Mouse (Mus musculus) liver, embryonic 15.5 days (tissue): Measurements from ENCODE around the gene Zfp710. TPM values are rescaled to one million over a fixed set of nuclear protein-coding genes. Genes with fewer than 3 reads are reported as not detected.
A peak's percentile ranks its signal among the peaks of the same experiment; 100 is the strongest.

ENCODE experiments used
- ATAC-seq: fragments of 200-750 bp; cut with Nextera tagmentation; 2 replicates; pipeline ENCODE4 v1.8.0; 2017; ENCODE audit warnings: moderate number of reproducible peaks, mild to moderate bottlenecking, moderate library complexity; ENCODE audit not compliant: insufficient read depth
- H3K27ac ChIP-seq: fragments of 300-500 bp; sonication (generic); replicated peaks from 2 replicates; pipeline ENCODE4 v1.5.1; 2015; ENCODE audit warnings: mild to moderate bottlenecking, inconsistent platforms
- H3K27me3 ChIP-seq: fragments of 300-500 bp; sonication (generic); 2 replicates; pipeline ENCODE4 v1.6.1; 2015; ENCODE audit warnings: mild to moderate bottlenecking, inconsistent platforms
- H3K36me3 ChIP-seq: fragments of 300-500 bp; sonication (generic); replicated peaks from 2 replicates; pipeline ENCODE4 v1.6.1; 2015; ENCODE audit warnings: moderate library complexity, mild to moderate bottlenecking, inconsistent platforms
- H3K4me1 ChIP-seq: fragments of 300-500 bp; sonication (generic); replicated peaks from 2 replicates; pipeline ENCODE4 v1.6.1; 2015; ENCODE audit warnings: inconsistent platforms
- H3K4me2 ChIP-seq: fragments of 300-500 bp; sonication (generic); 2 replicates; pipeline ENCODE4 v1.6.1; 2015; ENCODE audit warnings: moderate library complexity, mild to moderate bottlenecking, inconsistent platforms
- H3K4me3 ChIP-seq: fragments of 300-500 bp; sonication (generic); replicated peaks from 2 replicates; pipeline ENCODE4 v1.5.1; 2015; ENCODE audit warnings: mild to moderate bottlenecking, inconsistent platforms
- H3K9ac ChIP-seq: fragments of 300-500 bp; sonication (generic); 2 replicates; pipeline ENCODE4 v1.6.1; 2015; ENCODE audit warnings: moderate library complexity, mild to moderate bottlenecking, inconsistent platforms
- H3K9me3 ChIP-seq: fragments of 300-500 bp; sonication (generic); replicated peaks from 2 replicates; pipeline ENCODE4 v1.6.1; 2016; ENCODE audit warnings: inconsistent platforms
- WGBS: fragments of 180-500 bp; shearing (Covaris S2); methylation state at CpG from one replicate; pipeline ENCODE4 v1.1.7; 2015; ENCODE audit warnings: mixed read lengths; ENCODE audit not compliant: insufficient replicate concordance; 5-methylcytosine and 5-hydroxymethylcytosine counted together
- polyA plus RNA-seq: library from polyadenylated mRNA; unstranded; fragments of >200 nt; fragmentation: Nextera tagmentation; extraction: Ambion mirVana; gene quantifications from 2 replicates; pipeline ENCODE4 v1.2.1, GENCODE M21; 2015

Zfp710 gene
- polyA plus RNA-seq, 1 experiment from 2014 or later: 5.6 TPM

GRCm38 (mm10) chr7:80071209-80071608 is 46.6 kb downstream of the Zfp710 start:
- Histone ChIP-seq H3K4me1 (peaks cover 50% of the 10 kb centered on the region), H3K9ac (no peak overlapping the region), H3K9me3 (no peaks in the 10 kb centered on the region), H3K4me3 (no peak overlapping the region), H3K27me3 (no peaks in the 10 kb centered on the region), H3K4me2 (no peak overlapping the region), H3K27ac (no peak overlapping the region), H3K36me3 (no peaks in the 10 kb centered on the region)
- ATAC-seq: no peak
- WGBS: 53% methylated on average over 9 of the region's 9 CpGs

- no peak overlapping the region for H3K4me2 ChIP-seq
- no peak for ATAC-seq
- 74% methylated on average over 6 of the region's 6 CpGs for WGBS
- H3K4me3 ChIP-seq: no peak overlapping the region
- H3K9ac ChIP-seq: no peak overlapping the region
- peaks cover 61% of the 10 kb centered on the region for H3K4me1 ChIP-seq
- no peak overlapping the region for H3K27ac ChIP-seq
- H3K9me3 ChIP-seq: no peaks in the 10 kb centered on the region
- H3K36me3 ChIP-seq: no peaks in the 10 kb centered on the region
- no peaks in the 10 kb centered on the region for H3K27me3 ChIP-seq
Observed at GRCm38 (mm10) chr7:80072297-80072696, 47.7 kb downstream of the Zfp710 start.

DNA sequence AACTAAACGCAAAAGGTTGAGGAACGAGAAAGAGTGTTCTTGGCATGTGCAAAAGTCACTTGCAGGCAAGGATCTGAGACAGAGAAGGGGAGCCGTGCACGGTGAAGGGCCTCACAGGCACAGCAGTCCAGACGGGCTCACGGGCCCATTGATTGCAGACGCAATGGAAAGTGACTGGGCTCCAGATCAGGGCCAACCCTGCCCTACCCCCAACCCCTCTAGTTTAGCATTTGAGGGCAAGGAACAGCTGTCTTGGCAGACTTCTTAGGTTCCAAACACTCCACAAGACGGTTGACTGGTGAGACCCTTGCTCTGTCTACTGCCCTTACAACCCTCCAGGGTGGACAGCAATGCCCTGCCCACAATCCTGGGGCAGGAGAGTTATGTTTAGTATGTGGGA is 48.9 kb downstream of the Zfp710 start:
- Histone ChIP-seq H3K27me3 (no peaks in the 10 kb centered on the region), H3K4me2 (no peak overlapping the region), H3K36me3 (no peaks in the 10 kb centered on the region), H3K27ac (peak overlapping the region; percentile 63; the same call in 1 of the 2 replicates), H3K4me3 (no peak overlapping the region), H3K9me3 (no peaks in the 10 kb centered on the region), H3K9ac (no peak overlapping the region), H3K4me1 (peaks cover 71% of the 10 kb centered on the region)
- ATAC-seq: no peak
- WGBS: 67% methylated on average over 8 of the region's 8 CpGs

DNA sequence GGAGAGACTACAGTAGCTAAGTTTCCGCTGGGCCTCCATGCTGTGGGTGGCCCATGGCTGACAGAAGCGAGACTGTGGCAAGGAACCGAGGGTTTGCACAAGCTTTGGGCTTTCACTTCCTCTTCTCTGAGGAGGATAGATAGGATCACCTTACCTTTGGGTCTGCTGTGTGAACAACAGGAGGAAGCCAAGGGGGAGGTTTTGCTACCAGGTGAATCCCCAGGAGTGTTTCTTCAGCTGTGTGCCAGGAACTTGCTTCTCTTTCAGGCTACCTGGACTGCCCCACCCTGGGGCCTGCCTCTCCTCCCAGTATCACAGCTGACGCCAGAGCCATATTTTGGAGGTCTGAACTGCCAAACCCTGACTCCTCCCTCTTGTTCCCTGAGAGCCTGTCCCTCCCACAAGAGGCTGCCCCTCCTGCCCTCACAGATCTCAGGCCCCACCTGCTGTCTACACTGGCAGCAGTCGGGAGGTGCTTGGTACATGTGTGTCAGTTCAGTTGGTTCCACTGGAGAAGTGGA is 50.4 kb downstream of the Zfp710 start:
- H3K4me2 ChIP-seq: peak overlapping the region; percentile 29
- no peaks in the 10 kb centered on the region for H3K36me3 ChIP-seq
- H3K27me3 ChIP-seq: no peaks in the 10 kb centered on the region
- ATAC-seq: peak; percentile 68
- H3K27ac ChIP-seq: peak overlapping the region; percentile 63
- H3K4me1 ChIP-seq: peaks cover 75% of the 10 kb centered on the region
- H3K9ac ChIP-seq: no peak overlapping the region
- WGBS: 11% methylated on average over 5 of the region's 5 CpGs
- H3K9me3 ChIP-seq: no peaks in the 10 kb centered on the region
- no peak overlapping the region for H3K4me3 ChIP-seq

DNA sequence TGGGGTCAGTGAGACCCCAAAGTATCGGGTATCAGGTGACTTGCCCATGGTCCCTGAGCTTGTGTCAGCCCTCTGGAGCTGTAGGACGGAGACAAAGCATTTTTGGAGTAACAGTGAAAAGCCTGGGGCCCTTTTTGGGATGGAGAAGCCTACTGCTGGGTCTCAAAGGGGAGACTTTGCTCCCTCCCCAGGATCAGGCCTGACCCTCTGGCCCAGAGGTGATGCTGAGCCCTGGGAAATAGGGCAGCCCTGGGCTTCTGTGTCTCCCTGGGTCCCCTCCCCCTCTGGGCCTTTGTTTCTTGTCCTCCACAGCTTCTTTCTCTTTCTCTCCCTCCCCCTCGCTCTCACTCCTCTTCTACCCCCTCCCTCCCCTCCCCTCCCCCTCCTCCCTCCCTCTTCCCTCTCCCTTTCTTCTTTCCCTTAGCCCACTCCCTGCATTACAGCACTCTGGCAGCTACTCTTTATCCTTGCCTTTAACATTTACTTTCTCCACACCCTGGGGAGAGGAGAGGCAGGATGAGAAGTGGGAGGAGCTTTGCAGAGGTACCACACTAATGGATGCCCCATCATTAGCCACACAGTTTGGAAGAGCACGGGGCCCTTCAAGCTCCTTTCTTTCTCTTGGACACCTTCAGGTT is 51.5 kb downstream of the Zfp710 start:
- Histone ChIP-seq H3K27ac (peak overlapping the region; percentile 63; the same call in 1 of the 2 replicates), H3K4me1 (peaks cover 74% of the 10 kb centered on the region), H3K4me2 (0 out of 2 replicates have a peak overlapping the region, but pooled peaks have one; percentile 29), H3K9ac (no peak overlapping the region), H3K9me3 (no peaks in the 10 kb centered on the region), H3K4me3 (no peak overlapping the region), H3K27me3 (no peaks in the 10 kb centered on the region), H3K36me3 (no peaks in the 10 kb centered on the region)
- ATAC-seq: no peak
- 29% methylated on average over 3 of the region's 4 CpGs for WGBS

- no peak overlapping the region for H3K4me3 ChIP-seq
- no peak overlapping the region for H3K27ac ChIP-seq
- H3K4me2 ChIP-seq: no peak overlapping the region
- no peak overlapping the region for H3K9ac ChIP-seq
- peaks cover 80% of the 10 kb centered on the region for H3K4me1 ChIP-seq
- peaks cover 9% of the 10 kb centered on the region for H3K36me3 ChIP-seq
- no peaks in the 10 kb centered on the region for H3K9me3 ChIP-seq
- H3K27me3 ChIP-seq: no peaks in the 10 kb centered on the region
- ATAC-seq: no peak
- 54% methylated on average over 6 of the region's 6 CpGs for WGBS
Observed at GRCm38 (mm10) chr7:80076961-80077716, 52.5 kb downstream of the Zfp710 start.

DNA sequence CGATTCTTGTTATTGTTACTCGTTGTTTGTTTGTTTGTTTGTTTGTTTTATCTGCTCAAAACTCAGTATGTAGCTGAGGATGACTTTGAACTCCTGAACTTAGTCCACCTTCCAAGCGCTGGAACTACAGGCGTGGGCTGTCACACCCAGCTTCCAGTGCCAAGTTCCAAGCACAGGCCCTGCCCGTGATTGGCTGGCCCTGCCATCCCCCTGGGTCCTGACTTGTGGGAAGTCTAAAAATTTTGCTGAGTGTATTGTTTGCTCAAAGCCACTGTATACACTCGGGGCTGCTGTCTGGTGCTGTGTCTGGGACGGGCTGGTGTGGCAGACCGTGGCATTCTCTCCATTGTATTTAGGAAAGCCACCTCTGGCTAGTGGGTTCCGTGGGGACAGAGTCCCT is 53.2 kb downstream of the Zfp710 start:
- WGBS: 49% methylated on average over 9 of the region's 9 CpGs
- H3K9ac ChIP-seq: no peak overlapping the region
- peaks cover 80% of the 10 kb centered on the region for H3K4me1 ChIP-seq
- H3K4me3 ChIP-seq: no peak overlapping the region
- H3K27ac ChIP-seq: 0 out of 2 replicates have a peak overlapping the region, but pooled peaks have one; percentile 16
- H3K27me3 ChIP-seq: no peaks in the 10 kb centered on the region
- H3K36me3 ChIP-seq: peaks cover 15% of the 10 kb centered on the region
- no peak overlapping the region for H3K4me2 ChIP-seq
- no peaks in the 10 kb centered on the region for H3K9me3 ChIP-seq
- peak; percentile 10; the same call in 1 of the 2 replicates for ATAC-seq

- peaks cover 25% of the 10 kb centered on the region for H3K36me3 ChIP-seq
- peak overlapping the region; percentile 58 for H3K27ac ChIP-seq
- H3K4me3 ChIP-seq: no peak overlapping the region
- H3K27me3 ChIP-seq: no peaks in the 10 kb centered on the region
- WGBS: 7% methylated on average over 14 of the region's 14 CpGs
- H3K9ac ChIP-seq: no peak overlapping the region
- peak; percentile 33 for ATAC-seq
- no peaks in the 10 kb centered on the region for H3K9me3 ChIP-seq
- peaks cover 72% of the 10 kb centered on the region for H3K4me1 ChIP-seq
- peak overlapping the region; percentile 29 for H3K4me2 ChIP-seq
Observed at GRCm38 (mm10) chr7:80078792-80079301, 54.2 kb downstream of the Zfp710 start.

DNA sequence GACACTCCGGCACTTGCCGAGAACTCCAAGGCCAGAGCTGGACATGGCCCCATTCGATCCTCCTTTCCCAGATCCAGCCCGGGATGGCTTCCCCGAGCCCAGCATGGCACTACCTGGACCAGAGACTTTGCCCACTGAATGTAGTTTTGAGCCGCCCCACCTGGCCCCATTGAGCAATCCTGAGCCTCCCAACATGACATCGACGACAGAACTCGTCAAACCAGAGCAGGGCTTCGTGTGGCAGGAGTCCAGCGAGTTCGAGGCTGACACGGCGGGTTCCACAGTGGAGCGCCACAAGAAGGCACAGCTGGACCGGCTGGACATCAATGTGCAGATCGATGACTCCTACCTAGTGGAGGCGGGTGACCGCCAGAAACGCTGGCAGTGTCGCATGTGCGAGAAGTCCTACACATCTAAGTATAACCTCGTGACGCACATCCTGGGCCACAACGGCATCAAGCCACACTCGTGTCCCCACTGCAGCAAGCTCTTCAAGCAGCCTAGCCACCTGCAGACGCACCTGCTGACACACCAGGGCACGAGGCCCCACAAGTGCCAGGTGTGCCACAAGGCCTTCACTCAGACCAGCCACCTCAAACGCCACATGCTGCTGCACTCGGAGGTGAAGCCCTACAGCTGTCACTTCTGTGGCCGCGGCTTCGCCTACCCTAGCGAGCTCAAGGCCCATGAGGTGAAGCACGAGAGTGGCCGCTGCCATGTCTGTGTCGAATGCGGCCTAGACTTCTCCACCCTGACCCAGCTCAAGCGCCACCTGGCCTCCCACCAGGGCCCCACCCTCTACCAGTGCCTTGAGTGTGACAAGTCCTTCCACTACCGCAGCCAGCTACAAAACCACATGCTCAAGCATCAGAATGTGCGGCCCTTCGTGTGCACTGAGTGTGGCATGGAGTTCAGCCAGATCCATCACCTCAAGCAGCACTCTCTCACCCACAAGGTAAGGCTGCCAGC is 57.3 kb downstream of the Zfp710 start:
- Histone ChIP-seq H3K36me3 (peaks cover 36% of the 10 kb centered on the region), H3K9ac (no peak overlapping the region), H3K27ac (no peak overlapping the region), H3K27me3 (no peaks in the 10 kb centered on the region), H3K4me3 (no peak overlapping the region), H3K9me3 (no peaks in the 10 kb centered on the region), H3K4me1 (peaks cover 42% of the 10 kb centered on the region), H3K4me2 (no peak overlapping the region)
- 80% methylated on average over 42 of the region's 42 CpGs for WGBS
- ATAC-seq: no peak

GRCm38 (mm10) chr7:80084484-80084931 is 59.9 kb downstream of the Zfp710 start:
- WGBS: 52% methylated on average over 7 of the region's 7 CpGs
- H3K4me3 ChIP-seq: no peak overlapping the region
- H3K4me1 ChIP-seq: peaks cover 18% of the 10 kb centered on the region
- no peaks in the 10 kb centered on the region for H3K27me3 ChIP-seq
- no peak overlapping the region for H3K9ac ChIP-seq
- no peak overlapping the region for H3K4me2 ChIP-seq
- no peak overlapping the region for H3K27ac ChIP-seq
- ATAC-seq: no peak
- H3K9me3 ChIP-seq: no peaks in the 10 kb centered on the region
- H3K36me3 ChIP-seq: peaks cover 47% of the 10 kb centered on the region
